Mouse (Mus musculus): ENCODE results near the gene Rcsd1. TPM values are rescaled to one million over a fixed set of nuclear protein-coding genes. Genes with fewer than 3 reads are reported as not detected.

The Rcsd1 gene
- polyA plus RNA-seq, 1 experiment from 2014 or later: 4.7 TPM

DNA sequence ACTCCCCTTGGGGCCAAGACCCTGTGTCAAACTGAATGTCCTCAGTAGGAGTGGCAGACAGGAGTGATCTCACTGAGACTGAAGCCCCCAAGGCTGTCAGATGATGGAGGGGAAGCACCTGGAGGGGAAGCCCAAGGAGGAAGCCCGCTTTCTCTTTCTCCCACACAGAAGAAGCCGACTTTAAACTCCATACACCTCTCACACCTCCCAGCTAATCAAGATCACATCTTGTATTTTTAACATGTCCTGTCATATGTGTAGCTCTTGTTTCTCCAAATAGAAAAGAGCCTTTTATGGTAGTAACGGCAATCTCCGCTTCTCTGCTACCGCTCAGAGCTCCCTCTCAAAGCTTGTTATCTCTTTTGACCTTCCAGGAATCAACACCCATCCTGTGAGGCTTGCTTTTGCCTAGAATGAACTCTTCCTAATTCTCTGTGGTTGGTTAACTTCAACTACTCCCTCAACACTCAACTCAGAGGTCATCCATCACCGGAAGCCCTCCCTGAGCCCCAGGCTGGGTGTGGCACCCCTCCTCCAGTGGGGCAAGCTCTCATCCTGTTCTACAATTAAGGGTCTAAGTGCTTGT is 8.5 kb downstream of the Rcsd1 start:
- Histone ChIP-seq H3K36me3 (ENCODE audit: control insufficient read depth, insufficient read depth, low read length) (no peaks in the 10 kb centered on the region), H3K27ac (replicated peaks; ENCODE audit: low read depth, low read length) (no peak overlapping the region), H3K27me3 (ENCODE audit: control insufficient read depth, insufficient read depth, low read length) (0 out of 2 replicates have a peak, but pooled peaks cover 3% of the 10 kb centered on the region), H3K4me2 (ENCODE audit: low read length) (no peak overlapping the region), H3K4me1 (ENCODE audit: control insufficient read depth, insufficient read depth, low read length) (no peaks in the 10 kb centered on the region), H3K9me3 (ENCODE audit: control insufficient read depth, low read length) (no peaks in the 10 kb centered on the region), H3K9ac (replicated peaks; ENCODE audit: low read length) (no peak overlapping the region), H3K4me3 (replicated peaks; ENCODE audit: low read depth, low read length) (no peak overlapping the region)
- DNase-seq (no peak), ATAC-seq (ENCODE audit: low FRiP score, low TSS enrichment) (no peak)
- 91% methylated on average over 6 of the region's 6 CpGs for WGBS

DNA sequence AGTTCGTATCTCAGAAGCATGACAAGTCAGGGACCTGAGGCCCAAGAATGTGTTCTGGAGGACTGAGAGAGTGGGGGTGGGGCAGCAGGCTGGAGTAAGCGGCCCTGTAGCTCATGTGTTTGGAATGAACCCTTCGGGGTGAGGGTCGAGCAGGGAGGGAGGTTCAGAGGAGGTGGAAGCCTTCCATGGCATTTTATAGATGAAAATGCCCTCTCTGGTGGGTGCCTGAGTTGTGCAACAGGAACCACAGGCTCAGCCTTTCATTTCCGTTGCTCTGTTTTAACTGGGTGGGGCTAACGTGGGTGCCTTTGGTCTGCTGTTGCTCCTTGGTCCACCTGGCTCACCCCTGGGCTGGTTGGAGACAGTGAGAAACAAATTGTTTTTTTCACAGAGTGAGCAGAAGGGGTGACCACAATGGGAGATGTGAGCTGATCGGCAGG is 9.2 kb downstream of the Rcsd1 start:
- Histone ChIP-seq H3K27ac (replicated peaks; ENCODE audit: low read depth, low read length) (no peak overlapping the region), H3K4me1 (ENCODE audit: control insufficient read depth, insufficient read depth, low read length) (no peaks in the 10 kb centered on the region), H3K36me3 (ENCODE audit: control insufficient read depth, insufficient read depth, low read length) (no peaks in the 10 kb centered on the region), H3K27me3 (ENCODE audit: control insufficient read depth, insufficient read depth, low read length) (no peaks in the 10 kb centered on the region), H3K9ac (replicated peaks; ENCODE audit: low read length) (no peak overlapping the region), H3K4me3 (replicated peaks; ENCODE audit: low read depth, low read length) (no peak overlapping the region), H3K4me2 (ENCODE audit: low read length) (no peak overlapping the region), H3K9me3 (ENCODE audit: control insufficient read depth, low read length) (no peaks in the 10 kb centered on the region)
- DNase-seq: no peak
- WGBS: 78% methylated on average over 7 of the region's 7 CpGs
- ATAC-seq (ENCODE audit: low FRiP score, low TSS enrichment): no peak

DNA sequence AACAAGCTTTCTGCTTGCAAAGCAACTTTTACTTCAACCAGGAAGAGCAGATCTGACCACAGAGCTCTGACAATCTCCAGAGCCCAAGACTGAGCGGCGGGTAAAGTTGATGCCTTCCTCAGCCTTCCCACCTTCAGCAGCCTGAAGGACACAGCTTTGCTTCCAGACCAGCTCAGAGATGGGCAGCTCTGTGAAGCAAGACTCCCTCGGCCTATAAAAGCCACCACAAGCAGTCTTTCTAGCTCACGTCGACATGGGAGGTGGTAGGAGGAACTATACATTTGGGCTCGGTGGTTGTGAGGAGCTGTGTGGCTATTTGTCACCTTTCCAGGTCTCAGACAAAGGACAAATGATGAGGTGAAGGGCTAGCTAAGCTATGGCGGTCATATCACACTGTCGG is 11.9 kb downstream of the Rcsd1 start:
- Histone ChIP-seq H3K9me3 (ENCODE audit: control insufficient read depth, low read length) (no peaks in the 10 kb centered on the region), H3K36me3 (ENCODE audit: control insufficient read depth, insufficient read depth, low read length) (no peaks in the 10 kb centered on the region), H3K27me3 (ENCODE audit: control insufficient read depth, insufficient read depth, low read length) (no peaks in the 10 kb centered on the region), H3K4me2 (ENCODE audit: low read length) (no peak overlapping the region), H3K4me1 (ENCODE audit: control insufficient read depth, insufficient read depth, low read length) (no peaks in the 10 kb centered on the region), H3K4me3 (replicated peaks; ENCODE audit: low read depth, low read length) (no peak overlapping the region), H3K9ac (replicated peaks; ENCODE audit: low read length) (no peak overlapping the region), H3K27ac (replicated peaks; ENCODE audit: low read depth, low read length) (no peak overlapping the region)
- no peak for ATAC-seq (ENCODE audit: low FRiP score, low TSS enrichment)
- WGBS: 82% methylated on average over 8 of the region's 8 CpGs
- no peak for DNase-seq

DNA sequence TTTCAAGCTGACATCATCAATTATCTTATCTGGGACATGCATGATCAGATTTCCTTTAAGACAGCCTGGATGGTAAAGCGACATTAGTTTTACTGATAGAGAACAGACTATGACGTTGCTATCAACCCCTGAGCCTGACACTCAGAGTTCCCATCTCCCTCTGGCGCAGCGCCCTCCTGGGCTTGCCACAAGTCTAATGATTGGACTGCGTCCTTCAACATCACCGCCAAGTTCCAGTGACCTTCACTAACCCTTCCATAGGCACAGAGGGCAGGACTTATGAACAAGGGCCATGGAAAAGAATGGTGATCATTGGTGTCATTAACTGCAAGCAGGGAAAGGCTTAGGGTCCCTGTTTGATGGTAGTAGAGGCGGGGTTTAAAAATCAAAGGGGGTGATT is 12.7 kb downstream of the Rcsd1 start:
- Histone ChIP-seq H3K27ac (replicated peaks; ENCODE audit: low read depth, low read length) (no peak overlapping the region), H3K4me2 (ENCODE audit: low read length) (no peak overlapping the region), H3K4me1 (ENCODE audit: control insufficient read depth, insufficient read depth, low read length) (no peaks in the 10 kb centered on the region), H3K36me3 (ENCODE audit: control insufficient read depth, insufficient read depth, low read length) (no peaks in the 10 kb centered on the region), H3K27me3 (ENCODE audit: control insufficient read depth, insufficient read depth, low read length) (no peaks in the 10 kb centered on the region), H3K4me3 (replicated peaks; ENCODE audit: low read depth, low read length) (no peak overlapping the region), H3K9me3 (ENCODE audit: control insufficient read depth, low read length) (no peaks in the 10 kb centered on the region), H3K9ac (replicated peaks; ENCODE audit: low read length) (no peak overlapping the region)
- no peak for DNase-seq
- no peak for ATAC-seq (ENCODE audit: low FRiP score, low TSS enrichment)
- WGBS: 87% methylated on average over 7 of the region's 7 CpGs

DNA sequence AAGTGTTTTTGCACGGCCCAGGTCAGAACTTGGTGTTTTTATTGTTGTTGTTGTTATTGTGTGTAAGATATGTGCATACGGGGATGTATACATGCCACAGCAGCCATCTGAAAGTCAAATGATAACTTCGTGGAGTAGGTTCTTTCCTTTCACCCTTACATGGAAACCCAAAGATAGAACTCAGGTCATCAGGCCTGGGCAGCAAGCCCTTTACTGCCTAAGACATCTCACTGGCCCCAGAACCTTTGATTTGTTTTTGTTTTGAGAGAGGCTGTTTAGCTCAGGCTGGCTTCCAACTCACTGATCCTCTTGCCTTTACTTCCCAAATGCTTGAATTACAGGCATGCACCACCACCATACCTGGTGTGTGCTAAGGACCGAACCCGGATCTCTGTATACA is 13.5 kb downstream of the Rcsd1 start:
- Histone ChIP-seq H3K4me1 (ENCODE audit: control insufficient read depth, insufficient read depth, low read length) (no peaks in the 10 kb centered on the region), H3K9me3 (ENCODE audit: control insufficient read depth, low read length) (no peaks in the 10 kb centered on the region), H3K36me3 (ENCODE audit: control insufficient read depth, insufficient read depth, low read length) (no peaks in the 10 kb centered on the region), H3K4me3 (replicated peaks; ENCODE audit: low read depth, low read length) (no peak overlapping the region), H3K27ac (replicated peaks; ENCODE audit: low read depth, low read length) (no peak overlapping the region), H3K4me2 (ENCODE audit: low read length) (no peak overlapping the region), H3K9ac (replicated peaks; ENCODE audit: low read length) (no peak overlapping the region), H3K27me3 (ENCODE audit: control insufficient read depth, insufficient read depth, low read length) (no peaks in the 10 kb centered on the region)
- 91% methylated on average over 5 of the region's 5 CpGs for WGBS
- ATAC-seq (ENCODE audit: low FRiP score, low TSS enrichment) (no peak), DNase-seq (no peak)

DNA sequence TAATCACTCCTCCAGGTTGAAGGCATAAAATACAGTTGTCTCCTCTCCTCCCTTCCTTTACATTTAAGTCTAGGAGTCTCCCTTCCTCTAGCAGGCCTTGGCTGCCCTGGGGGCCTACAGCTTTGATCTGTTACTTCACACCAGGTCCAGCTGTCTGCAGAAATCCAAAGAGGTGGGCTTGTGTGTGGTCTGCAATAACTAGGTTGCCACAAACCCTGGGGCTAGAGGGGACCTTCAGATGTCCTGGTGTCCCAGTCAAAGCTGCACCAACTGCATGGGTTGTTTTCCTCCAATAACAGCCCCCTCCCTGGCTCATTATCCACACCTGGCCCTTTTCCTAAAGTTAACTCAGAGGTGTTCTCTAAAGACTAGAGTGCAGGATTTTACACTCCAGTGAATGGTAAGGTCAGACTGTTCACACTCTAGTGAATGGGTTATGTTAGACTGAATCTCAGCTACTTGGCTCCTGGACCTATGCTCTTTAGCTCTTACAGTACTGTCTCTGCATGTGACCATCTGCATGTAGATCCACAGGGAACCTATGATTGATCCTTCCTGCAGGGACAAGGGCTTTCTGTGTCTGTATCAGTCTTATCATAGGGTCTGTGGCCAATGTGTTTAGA is 14.1 kb downstream of the Rcsd1 start:
- Histone ChIP-seq H3K9ac (replicated peaks; ENCODE audit: low read length) (no peak overlapping the region), H3K4me3 (replicated peaks; ENCODE audit: low read depth, low read length) (no peak overlapping the region), H3K9me3 (ENCODE audit: control insufficient read depth, low read length) (no peaks in the 10 kb centered on the region), H3K27ac (replicated peaks; ENCODE audit: low read depth, low read length) (no peak overlapping the region), H3K27me3 (ENCODE audit: control insufficient read depth, insufficient read depth, low read length) (no peaks in the 10 kb centered on the region), H3K4me2 (ENCODE audit: low read length) (no peak overlapping the region), H3K36me3 (ENCODE audit: control insufficient read depth, insufficient read depth, low read length) (no peaks in the 10 kb centered on the region), H3K4me1 (ENCODE audit: control insufficient read depth, insufficient read depth, low read length) (no peaks in the 10 kb centered on the region)
- no peak for ATAC-seq (ENCODE audit: low FRiP score, low TSS enrichment)
- DNase-seq: no peak

DNA sequence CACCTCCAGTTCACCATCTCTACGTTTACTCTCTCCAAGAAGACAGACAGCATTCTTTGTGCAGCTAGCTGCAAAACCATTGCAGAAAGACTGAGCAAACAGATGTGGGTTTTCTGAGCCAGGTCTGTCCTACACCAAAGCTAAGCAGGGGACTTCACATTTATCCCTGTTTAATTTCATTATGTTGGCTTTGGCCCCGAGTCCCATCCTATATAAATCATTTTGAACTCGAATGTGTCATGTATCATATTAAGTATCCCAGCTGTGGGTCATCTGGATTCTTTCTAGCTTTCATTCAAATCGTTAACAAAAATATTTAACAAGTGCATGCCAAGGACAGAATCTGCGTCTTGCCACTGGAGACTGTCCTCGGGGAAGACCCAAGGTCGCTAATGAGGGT is 15.7 kb downstream of the Rcsd1 start:
- Histone ChIP-seq H3K4me1 (ENCODE audit: control insufficient read depth, insufficient read depth, low read length) (no peaks in the 10 kb centered on the region), H3K9ac (replicated peaks; ENCODE audit: low read length) (no peak overlapping the region), H3K27ac (replicated peaks; ENCODE audit: low read depth, low read length) (no peak overlapping the region), H3K4me3 (replicated peaks; ENCODE audit: low read depth, low read length) (no peak overlapping the region), H3K36me3 (ENCODE audit: control insufficient read depth, insufficient read depth, low read length) (no peaks in the 10 kb centered on the region), H3K27me3 (ENCODE audit: control insufficient read depth, insufficient read depth, low read length) (no peaks in the 10 kb centered on the region), H3K4me2 (ENCODE audit: low read length) (no peak overlapping the region), H3K9me3 (ENCODE audit: control insufficient read depth, low read length) (no peaks in the 10 kb centered on the region)
- DNase-seq (no peak), ATAC-seq (ENCODE audit: low FRiP score, low TSS enrichment) (no peak)
- WGBS: 70% methylated on average over 7 of the region's 7 CpGs

DNA sequence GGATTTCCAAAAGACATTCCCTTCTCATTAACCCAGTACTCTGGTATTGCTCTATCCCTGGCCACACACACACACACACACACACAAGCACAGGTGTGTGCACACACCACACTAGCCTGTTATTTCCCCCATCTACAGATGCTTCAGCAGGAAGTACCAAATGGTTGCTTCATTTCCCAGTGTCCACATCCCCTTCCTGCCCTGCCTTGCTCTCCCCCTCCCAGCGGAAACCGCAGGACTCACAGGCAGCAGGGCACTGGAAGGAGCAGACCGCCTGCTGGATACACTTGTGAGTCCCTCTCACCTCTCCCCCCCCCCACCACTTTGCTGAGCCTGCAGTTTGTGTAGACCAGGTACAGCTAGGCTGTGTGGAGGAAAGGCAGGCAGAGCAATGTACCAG is 18.0 kb downstream of the Rcsd1 start:
- H3K27me3 ChIP-seq (ENCODE audit: control insufficient read depth, insufficient read depth, low read length): no peaks in the 10 kb centered on the region
- no peak overlapping the region for H3K4me3 ChIP-seq (replicated peaks; ENCODE audit: low read depth, low read length)
- H3K4me2 ChIP-seq (ENCODE audit: low read length): no peak overlapping the region
- H3K9ac ChIP-seq (replicated peaks; ENCODE audit: low read length): no peak overlapping the region
- ATAC-seq (ENCODE audit: low FRiP score, low TSS enrichment) (no peak), DNase-seq (no peak)
- H3K4me1 ChIP-seq (ENCODE audit: control insufficient read depth, insufficient read depth, low read length): no peaks in the 10 kb centered on the region
- 52% methylated on average over 3 of the region's 3 CpGs for WGBS
- H3K27ac ChIP-seq (replicated peaks; ENCODE audit: low read depth, low read length): no peak overlapping the region
- H3K9me3 ChIP-seq (ENCODE audit: control insufficient read depth, low read length): no peaks in the 10 kb centered on the region
- H3K36me3 ChIP-seq (ENCODE audit: control insufficient read depth, insufficient read depth, low read length): no peaks in the 10 kb centered on the region

DNA sequence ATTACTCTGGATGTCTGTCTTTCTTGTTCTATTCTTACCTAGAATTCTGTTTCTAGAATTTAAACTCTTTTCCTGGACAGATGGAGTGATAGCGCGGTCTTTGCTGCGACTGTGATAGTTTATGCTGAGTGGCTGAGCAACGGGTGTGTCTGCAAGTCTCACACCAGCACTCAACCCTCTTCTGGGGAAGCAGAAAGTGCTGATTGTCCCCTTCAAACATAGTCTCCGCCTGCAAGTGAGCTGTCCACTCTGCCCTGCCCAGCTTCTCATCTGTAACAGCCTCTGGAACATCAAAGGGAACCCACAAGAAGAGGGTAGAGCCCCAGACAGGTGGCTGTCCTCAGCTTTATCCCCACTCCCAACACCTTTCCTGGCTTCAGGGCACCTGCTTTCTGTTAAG is 19.7 kb downstream of the Rcsd1 start:
- Histone ChIP-seq H3K4me3 (replicated peaks; ENCODE audit: low read depth, low read length) (no peak overlapping the region), H3K27ac (replicated peaks; ENCODE audit: low read depth, low read length) (no peak overlapping the region), H3K4me1 (ENCODE audit: control insufficient read depth, insufficient read depth, low read length) (no peaks in the 10 kb centered on the region), H3K36me3 (ENCODE audit: control insufficient read depth, insufficient read depth, low read length) (no peaks in the 10 kb centered on the region), H3K4me2 (ENCODE audit: low read length) (no peak overlapping the region), H3K27me3 (ENCODE audit: control insufficient read depth, insufficient read depth, low read length) (no peaks in the 10 kb centered on the region), H3K9me3 (ENCODE audit: control insufficient read depth, low read length) (no peaks in the 10 kb centered on the region), H3K9ac (replicated peaks; ENCODE audit: low read length) (no peak overlapping the region)
- DNase-seq (no peak), ATAC-seq (ENCODE audit: low FRiP score, low TSS enrichment) (no peak)
- 95% methylated on average over 5 of the region's 5 CpGs for WGBS
